Mouse (Mus musculus) hindbrain, embryonic 14.5 days (tissue): ENCODE measurements at regions not wholly inside any gene's neighbourhood (a gene's known extent, or its start where the extent isn't known, plus 50 kb on each side); places are given as distances from the start of the nearest gene placed in this dataset.
A peak's percentile ranks its signal among the peaks of the same experiment; 100 is the strongest.

Source experiments
- ATAC-seq: fragments of 200-750 bp; cut with Nextera tagmentation; 2 replicates; pipeline ENCODE4 v1.8.0; 2017; ENCODE audit warnings: moderate number of reproducible peaks, mild to moderate bottlenecking, moderate TSS enrichment, moderate library complexity; ENCODE audit not compliant: low FRiP score
- DNase-seq: peaks from one replicate; pipeline ENCODE4 v3.0.0-alpha.2; 2015; ENCODE audit warnings: low spot score
- H3K27ac ChIP-seq: fragments of 300-500 bp; sonication (generic); 2 replicates; pipeline ENCODE4 v1.5.1; 2014; ENCODE audit warnings: mild to moderate bottlenecking, moderate library complexity
- H3K27me3 ChIP-seq: fragments of 300-500 bp; sonication (generic); 2 replicates; pipeline ENCODE4 v1.6.1; 2014; ENCODE audit warnings: mild to moderate bottlenecking, low read length, mixed read lengths; ENCODE audit not compliant: control insufficient read depth, insufficient read depth
- H3K36me3 ChIP-seq: fragments of 300-500 bp; sonication (generic); replicated peaks from 2 replicates; pipeline ENCODE4 v1.6.1; 2014; ENCODE audit not compliant: control insufficient read depth, insufficient read depth
- H3K4me1 ChIP-seq: fragments of 300-500 bp; sonication (generic); replicated peaks from 2 replicates; pipeline ENCODE4 v1.6.1; 2014; ENCODE audit warnings: antibody characterized with exemption, low read length, mixed read lengths; ENCODE audit not compliant: control insufficient read depth, insufficient read depth
- H3K4me2 ChIP-seq: fragments of 300-500 bp; sonication (generic); replicated peaks from 2 replicates; pipeline ENCODE4 v1.6.1; 2014; ENCODE audit warnings: mild to moderate bottlenecking, moderate library complexity
- H3K4me3 ChIP-seq: fragments of 300-500 bp; sonication (generic); replicated peaks from 2 replicates; pipeline ENCODE4 v1.5.1; 2014; ENCODE audit warnings: mild to moderate bottlenecking, low read length
- H3K9ac ChIP-seq: fragments of 300-500 bp; sonication (generic); 2 replicates; pipeline ENCODE4 v1.6.1; 2014
- H3K9me3 ChIP-seq: fragments of 300-500 bp; sonication (generic); 2 replicates; pipeline ENCODE4 v1.6.1; 2016; ENCODE audit warnings: low read length; ENCODE audit not compliant: control insufficient read depth
- WGBS: fragments of 180-500 bp; shearing (Covaris S2); extraction: QIAGEN DNeasy Blood & Tissue Kit; methylation state at CpG from one replicate; pipeline ENCODE4 v1.1.7; 2014; 5-methylcytosine and 5-hydroxymethylcytosine counted together

GRCm38 (mm10) chr2:160256251-160256650 is 77.7 kb downstream of the Gm826 start:
- 87% methylated on average over 7 of the region's 7 CpGs for WGBS
- Histone ChIP-seq H3K4me3 (no peak overlapping the region), H3K9ac (no peak overlapping the region), H3K27me3 (no peaks in the 10 kb centered on the region), H3K27ac (no peak overlapping the region), H3K9me3 (no peaks in the 10 kb centered on the region), H3K4me2 (no peak overlapping the region), H3K4me1 (no peaks in the 10 kb centered on the region), H3K36me3 (no peaks in the 10 kb centered on the region)
- no peak for DNase-seq
- ATAC-seq = no peak

- WGBS = 91% methylated on average over 3 of the region's 3 CpGs
- H3K9ac ChIP-seq = no peak overlapping the region
- no peak for ATAC-seq
- no peak overlapping the region for H3K4me2 ChIP-seq
- H3K36me3 ChIP-seq = no peaks in the 10 kb centered on the region
- H3K4me3 ChIP-seq = no peak overlapping the region
- H3K4me1 ChIP-seq = peaks cover 12% of the 10 kb centered on the region; the same call in 1 of the 2 replicates
- no peak overlapping the region for H3K27ac ChIP-seq
- H3K9me3 ChIP-seq = no peaks in the 10 kb centered on the region
- no peak for DNase-seq
- H3K27me3 ChIP-seq = 0 out of 2 replicates have a peak, but pooled peaks cover 4% of the 10 kb centered on the region
These were observed 83.7 kb downstream of the Gm826 start for GRCm38 (mm10) chr2:160250228-160250627.

GRCm38 (mm10) chr2:160249104-160250093 is 84.6 kb downstream of the Gm826 start:
- Histone ChIP-seq H3K27ac (no peak overlapping the region), H3K9ac (no peak overlapping the region), H3K4me3 (no peak overlapping the region), H3K4me2 (no peak overlapping the region), H3K9me3 (no peaks in the 10 kb centered on the region), H3K36me3 (no peaks in the 10 kb centered on the region), H3K4me1 (peaks cover 12% of the 10 kb centered on the region; the same call in 1 of the 2 replicates), H3K27me3 (0 out of 2 replicates have a peak, but pooled peaks cover 4% of the 10 kb centered on the region)
- WGBS = 51% methylated on average over 9 of the region's 9 CpGs
- ATAC-seq (no peak; the same call in 1 of the 2 replicates), DNase-seq (peak; percentile 54)

- peaks cover 4% of the 10 kb centered on the region; the same call in 1 of the 2 replicates for H3K27me3 ChIP-seq
- H3K4me1 ChIP-seq = peaks cover 12% of the 10 kb centered on the region; the same call in 1 of the 2 replicates
- H3K27ac ChIP-seq = no peak overlapping the region
- H3K9ac ChIP-seq = no peak overlapping the region
- no peak for ATAC-seq
- DNase-seq = no peak
- H3K9me3 ChIP-seq = no peaks in the 10 kb centered on the region
- no peak overlapping the region for H3K4me2 ChIP-seq
- 87% methylated on average over 6 of the region's 6 CpGs for WGBS
- H3K4me3 ChIP-seq = no peak overlapping the region
- H3K36me3 ChIP-seq = no peaks in the 10 kb centered on the region
These were observed 86.7 kb downstream of the Gm826 start for GRCm38 (mm10) chr2:160247286-160247685.

- H3K36me3 ChIP-seq = no peaks in the 10 kb centered on the region
- ATAC-seq (no peak), DNase-seq (no peak)
- no peak overlapping the region for H3K4me3 ChIP-seq
- WGBS = 67% methylated on average over 1 of the region's 1 CpGs
- H3K4me1 ChIP-seq = peaks cover 12% of the 10 kb centered on the region; the same call in 1 of the 2 replicates
- no peaks in the 10 kb centered on the region for H3K9me3 ChIP-seq
- no peak overlapping the region for H3K4me2 ChIP-seq
- H3K27me3 ChIP-seq = peaks cover 4% of the 10 kb centered on the region; the same call in 1 of the 2 replicates
- H3K9ac ChIP-seq = no peak overlapping the region
- H3K27ac ChIP-seq = no peak overlapping the region
These were observed 87.6 kb downstream of the Gm826 start for GRCm38 (mm10) chr2:160246356-160246755.

GRCm38 (mm10) chr2:160244866-160245265 is 89.1 kb downstream of the Gm826 start:
- no peak overlapping the region for H3K4me2 ChIP-seq
- H3K4me1 ChIP-seq = peaks cover 12% of the 10 kb centered on the region; the same call in 1 of the 2 replicates
- H3K27me3 ChIP-seq = peaks cover 4% of the 10 kb centered on the region; the same call in 1 of the 2 replicates
- WGBS = 18% methylated on average over 7 of the region's 7 CpGs
- H3K36me3 ChIP-seq = no peaks in the 10 kb centered on the region
- no peak overlapping the region for H3K9ac ChIP-seq
- no peaks in the 10 kb centered on the region for H3K9me3 ChIP-seq
- ATAC-seq (no peak), DNase-seq (no peak)
- H3K4me3 ChIP-seq = no peak overlapping the region
- H3K27ac ChIP-seq = no peak overlapping the region

- Histone ChIP-seq H3K9ac (no peak overlapping the region), H3K27me3 (no peaks in the 10 kb centered on the region; the same call in 1 of the 2 replicates), H3K27ac (no peak overlapping the region), H3K9me3 (no peaks in the 10 kb centered on the region), H3K4me1 (no peaks in the 10 kb centered on the region), H3K4me2 (no peak overlapping the region), H3K4me3 (no peak overlapping the region), H3K36me3 (no peaks in the 10 kb centered on the region)
- DNase-seq (no peak), ATAC-seq (no peak)
- 77% methylated on average over 12 of the region's 12 CpGs for WGBS
These were observed 93.2 kb downstream of the Gm826 start for GRCm38 (mm10) chr2:160240531-160241379.

- ATAC-seq = no peak
- WGBS = 83% methylated on average over 3 of the region's 3 CpGs
These were observed 96.4 kb downstream of the Gm826 start for GRCm38 (mm10) chr2:160237436-160238104.

More at GRCm38 (mm10) chr2:160237436-160238104, 96.4 kb downstream of the Gm826 start:
- Histone ChIP-seq H3K36me3 (no peaks in the 10 kb centered on the region), H3K9ac (no peak overlapping the region), H3K4me1 (no peaks in the 10 kb centered on the region), H3K4me3 (no peak overlapping the region), H3K4me2 (no peak overlapping the region), H3K27me3 (no peaks in the 10 kb centered on the region), H3K9me3 (peaks cover 3% of the 10 kb centered on the region; the same call in 1 of the 2 replicates), H3K27ac (no peak overlapping the region)
- DNase-seq = no peak
